Mouse (Mus musculus) cerebellum, postnatal 36 days (tissue): ENCODE results near the gene Ppp1r10.
A peak's percentile ranks its signal among the peaks of the same experiment; 100 is the strongest.

Experiments
- DNase-seq, 2 experiments: peaks; one replicate each; pipeline ENCODE4 v3.0.0; 2021 to 2022; ENCODE audit warnings: mixed read lengths in 2 of 2

Gene Ppp1r10

GRCm38 (mm10) chr17:35903343-35903991 is 12.8 kb upstream of the Ppp1r10 start:
- no peak for DNase-seq

GRCm38 (mm10) chr17:35903992-35904355 is 12.3 kb upstream of the Ppp1r10 start:
- no peak for DNase-seq

GRCm38 (mm10) chr17:35905587-35905986 is 10.6 kb upstream of the Ppp1r10 start:
- no peak for DNase-seq

- no peak for DNase-seq
Observed at GRCm38 (mm10) chr17:35907609-35908008, 8.6 kb upstream of the Ppp1r10 start.

- DNase-seq, result no peak
Observed at GRCm38 (mm10) chr17:35909186-35909918, 6.9 kb upstream of the Ppp1r10 start.

GRCm38 (mm10) chr17:35909919-35910369 is 6.3 kb upstream of the Ppp1r10 start, which contains the start of gene Atat1:
Gene Atat1 (minus strand): TSS chr17:35910075.
- DNase-seq, result peak; percentile 85 to 88

GRCm38 (mm10) chr17:35914975-35915374 is 1.3 kb upstream of the Ppp1r10 start:
- no peak for DNase-seq

- no peak for DNase-seq
Observed at GRCm38 (mm10) chr17:35915538-35916296, 517 bp upstream of the Ppp1r10 start.

GRCm38 (mm10) chr17:35917143-35917462 is 869 bp downstream of the Ppp1r10 start:
- peak in 1 of 2 experiments; percentile 31 for DNase-seq

GRCm38 (mm10) chr17:35917463-35918251 is 1.4 kb downstream of the Ppp1r10 start:
- peak; percentile 59 to 69 for DNase-seq

- peak; percentile 40 to 59 for DNase-seq
Observed at GRCm38 (mm10) chr17:35918276-35919059, 2.2 kb downstream of the Ppp1r10 start.

GRCm38 (mm10) chr17:35919060-35919715 is 3.0 kb downstream of the Ppp1r10 start:
- peak; percentile 92 to 94 for DNase-seq

GRCm38 (mm10) chr17:35919864-35920301 is 3.6 kb downstream of the Ppp1r10 start:
- DNase-seq, result no peak

- DNase-seq, result no peak
Observed at GRCm38 (mm10) chr17:35920384-35920783, 4.2 kb downstream of the Ppp1r10 start.

- no peak for DNase-seq
Observed at GRCm38 (mm10) chr17:35920862-35921562, 4.8 kb downstream of the Ppp1r10 start.

GRCm38 (mm10) chr17:35921710-35922109 is 5.5 kb downstream of the Ppp1r10 start:
- no peak for DNase-seq

GRCm38 (mm10) chr17:35922566-35922965 is 6.3 kb downstream of the Ppp1r10 start:
- DNase-seq, result no peak

GRCm38 (mm10) chr17:35923281-35923680 is 7.0 kb downstream of the Ppp1r10 start:
- no peak for DNase-seq

- no peak for DNase-seq
Observed at GRCm38 (mm10) chr17:35927471-35927870, 11.2 kb downstream of the Ppp1r10 start.

GRCm38 (mm10) chr17:35929534-35929933 is 13.3 kb downstream of the Ppp1r10 start:
- no peak for DNase-seq

GRCm38 (mm10) chr17:35930627-35931026 is 14.4 kb downstream of the Ppp1r10 start:
- no peak for DNase-seq
